Mouse (Mus musculus) left cerebral cortex, postnatal 10 days (tissue): ENCODE measurements around the gene Cybrd1. TPM values are rescaled to one million over a fixed set of nuclear protein-coding genes. Genes with fewer than 3 reads are reported as not detected.

ENCODE experiments used
- DNase-seq, 2 experiments: peaks; one replicate each; pipeline ENCODE4 v3.0.0; 2021 to 2022; ENCODE audit warnings: low spot score in 2 of 2, mixed read lengths in 1 of 2; ENCODE audit errors: extremely low spot score in 1 of 2
- intact Hi-C: fragments of 180-260 bp; cut with DNase I; formaldehyde crosslinking; loops from one replicate; pipeline ENCODE4 v1.15.1; 2025
- total RNA-seq, 2 experiments: library from RNA; stranded (reverse); gene quantifications; 2 replicates each; pipeline ENCODE4 v1.2.3; 2021

Cybrd1 gene
- total RNA-seq, 2 experiments from 2014 or later: 5.0 to 5.5 TPM

- DNase-seq: no peak
- intact Hi-C loops: no loop called here
These were observed 43.8 kb downstream of the Cybrd1 start for GRCm38 (mm10) chr2:71161558-71161957.

- no peak for DNase-seq
- intact Hi-C loops: no loop called here
These were observed 45.3 kb downstream of the Cybrd1 start for GRCm38 (mm10) chr2:71162831-71163621.

GRCm38 (mm10) chr2:71167211-71167610 is 49.5 kb downstream of the Cybrd1 start:
- intact Hi-C loops: no loop called here

GRCm38 (mm10) chr2:71168461-71169021 is 50.8 kb downstream of the Cybrd1 start:
- no peak for DNase-seq

More at GRCm38 (mm10) chr2:71167211-71167610, 49.5 kb downstream of the Cybrd1 start:
- DNase-seq: no peak

GRCm38 (mm10) chr2:71173031-71173430 is 55.3 kb downstream of the Cybrd1 start:
- DNase-seq: no peak
- intact Hi-C loops: no loop called here

More at GRCm38 (mm10) chr2:71168461-71169021, 50.8 kb downstream of the Cybrd1 start:
- intact Hi-C loops: no loop called here

GRCm38 (mm10) chr2:71176329-71177249 is 58.9 kb downstream of the Cybrd1 start:
- no peak for DNase-seq
- intact Hi-C loops: no loop called here

- no peak for DNase-seq
- intact Hi-C loops: no loop called here
These were observed 59.5 kb downstream of the Cybrd1 start for GRCm38 (mm10) chr2:71177250-71177615.

- no peak for DNase-seq
- intact Hi-C loops: no loop called here
These were observed 60.0 kb downstream of the Cybrd1 start for GRCm38 (mm10) chr2:71177760-71178159.

- intact Hi-C loops: no loop called here
- DNase-seq: no peak
These were observed 62.0 kb downstream of the Cybrd1 start for GRCm38 (mm10) chr2:71179716-71180115.

GRCm38 (mm10) chr2:71180566-71181217 is 63.0 kb downstream of the Cybrd1 start:
- intact Hi-C loops: no loop called here
- no peak for DNase-seq

GRCm38 (mm10) chr2:71187950-71188349 is 70.2 kb downstream of the Cybrd1 start:
- intact Hi-C loops: no loop called here
- no peak for DNase-seq

- no peak for DNase-seq
- intact Hi-C loops: no loop called here
These were observed 71.1 kb downstream of the Cybrd1 start for GRCm38 (mm10) chr2:71188861-71189260.

- intact Hi-C loops: no loop called here
- no peak for DNase-seq
These were observed 73.9 kb downstream of the Cybrd1 start for GRCm38 (mm10) chr2:71191391-71192194.

- intact Hi-C loops: no loop called here
- DNase-seq: no peak
These were observed 74.6 kb downstream of the Cybrd1 start for GRCm38 (mm10) chr2:71192195-71192807.
